ENCODE assay signal across 8 mouse cellular contexts in the genomic region with DNA sequence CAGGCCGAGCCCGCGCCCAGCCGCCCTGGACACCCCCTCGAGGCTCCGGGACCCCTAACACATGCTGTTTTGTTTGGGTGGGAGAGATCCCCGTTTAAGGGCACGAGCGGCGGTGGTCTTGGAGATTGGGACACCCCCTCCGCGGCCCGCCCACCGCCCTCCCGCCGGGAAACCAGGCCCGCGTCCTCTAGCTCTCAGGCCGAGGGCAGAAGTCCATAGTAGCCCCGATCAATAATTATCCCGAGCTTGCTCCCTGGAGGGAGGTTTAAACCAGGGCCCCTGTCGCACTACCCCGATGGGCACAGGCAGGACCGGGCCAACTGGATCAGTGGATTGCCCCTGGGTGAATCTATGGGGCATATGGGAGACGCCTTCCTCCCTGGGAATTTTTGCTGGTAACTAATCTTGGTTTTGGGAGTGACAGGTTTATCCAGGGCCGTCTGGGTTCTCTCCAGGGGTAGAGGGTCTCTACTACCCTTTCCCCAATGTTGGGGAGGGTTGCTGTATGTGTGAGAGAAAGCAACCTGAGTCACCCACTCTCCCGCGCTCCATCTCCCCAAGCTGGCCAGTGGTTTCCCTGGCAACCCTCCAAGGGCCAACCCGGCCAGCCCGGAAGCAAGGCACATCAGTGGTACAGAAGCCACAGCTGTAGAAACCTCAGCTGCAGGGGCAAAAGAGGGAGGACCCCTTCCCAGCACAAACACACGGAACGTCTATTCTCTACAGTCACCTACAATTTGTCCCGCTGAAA. TPM values are rescaled to one million over a fixed set of nuclear protein-coding genes. Genes with fewer than 3 reads are reported as not detected.
A peak's percentile ranks its signal among the peaks of the same experiment; 100 is the strongest.
DNase-seq lines count a peak whose midpoint lies in the region; ATAC-seq and TF ChIP-seq lines count a peak whose summit lies in the region.

No protein-coding gene starts in this region.

- peak overlapping the region; percentile 99 for H3K4me3 ChIP-seq in megakaryocyte, embryonic 14.5 days (replicated peaks)
- H3K4me3 ChIP-seq in liver, adult 2 months (ENCODE audit: insufficient read depth, low read depth, low read length), result peak overlapping the region; percentile 99

- H3K27ac ChIP-seq in liver, adult 2 months (replicated peaks; ENCODE audit: insufficient read depth, low read depth, low read length), result peak overlapping the region; percentile 99

- no peak for TF ChIP-seq POLR2A in liver, adult 2 months (IDR thresholded peaks at IDR 0.05; ENCODE audit: extremely low read depth, insufficient read depth, low read length)

- H3K79me2 ChIP-seq in liver, adult 2 months (ENCODE audit: control insufficient read depth, insufficient read depth, low read length), result peaks cover 18% of the 10 kb centered on the region

- no peak for ATAC-seq in megakaryocyte, adult 5-6 weeks (ENCODE audit: poor library complexity, severe bottlenecking)

- peaks cover 67% of the 10 kb centered on the region for H3K4me1 ChIP-seq in megakaryocyte, embryonic 14.5 days
- H3K4me1 ChIP-seq in liver, adult 2 months (ENCODE audit: control insufficient read depth, insufficient read depth, low read length), result peaks cover 21% of the 10 kb centered on the region

- peaks cover 2% of the 10 kb centered on the region for H3K36me3 ChIP-seq in megakaryocyte, embryonic 14.5 days (replicated peaks; ENCODE audit: low read length)
- no peaks in the 10 kb centered on the region for H3K36me3 ChIP-seq in liver, adult 2 months (ENCODE audit: control insufficient read depth, insufficient read depth, low read length)

- 2% methylated on average over 33 of the region's 33 CpGs for WGBS in liver, adult 2 months

- peak; percentile 65 to 69 for DNase-seq in cerebellum, postnatal 14 days
- DNase-seq in gastrocnemius, adult 8-10 months (ENCODE audit: low spot score in 2 of 2), result peak; percentile 53 to 57
- DNase-seq in induced T-regulatory cell, adult 2 months (ENCODE audit: low read depth), result peak; percentile 71
- DNase-seq in liver, adult 2 months (ENCODE audit: extremely low read depth, low read depth, low spot score), result peak; percentile 76
- peak; percentile 52 to 72 for DNase-seq in natural killer cell, adult 2 months (ENCODE audit: low spot score in 2 of 2)
- peak; percentile 38 for DNase-seq in thymus, postnatal 0 days (ENCODE audit: low spot score)

- peaks cover 39% of the 10 kb centered on the region for H3K27me3 ChIP-seq in megakaryocyte, embryonic 14.5 days (replicated peaks)
- H3K27me3 ChIP-seq in liver, adult 2 months (ENCODE audit: control insufficient read depth, insufficient read depth, low read length), result no peaks in the 10 kb centered on the region

- TF ChIP-seq CTCF in liver, adult 2 months (IDR thresholded peaks at IDR 0.05; ENCODE audit: low read depth, low read length), result no peak

- H3K9ac ChIP-seq in liver, adult 2 months (ENCODE audit: low read depth, low read length), result peak overlapping the region; percentile 100

- no peaks in the 10 kb centered on the region for H3K9me3 ChIP-seq in megakaryocyte, embryonic 14.5 days

RNA-seq across cellular contexts. Expression of a gene that starts 0.4 kb away (rescaled TPM):
- polyA plus RNA-seq in megakaryocyte, embryonic 14.5 days (2012; ENCODE audit: insufficient read depth, low replicate concordance), result 5.7 and 12.8 TPM in 2 replicates
- 40.9 and 47.6 TPM in 2 replicates for total RNA-seq in megakaryocyte, adult 5-6 weeks (2015)
- 50.6 and 53.2 TPM in 2 replicates for total RNA-seq in megakaryocyte, adult 5-6 weeks (2017)
- 100 to 1,000 TPM; 136 to 186 (median 155) TPM for total RNA-seq in gastrocnemius, adult 8-10 months (2022)
- total RNA-seq in liver, adult 2 months (2014; rRNA removed), result 31.8 and 33.0 TPM in 2 replicates
- polyA plus RNA-seq in liver, adult 2 months (2012; rRNA removed), result 32.0 and 35.2 TPM in 2 replicates
- 99.6 and 105 TPM in 2 replicates for polyA plus RNA-seq in thymus, postnatal 0 days (2015; fragmentation: Nextera tagmentation; extraction: Ambion mirVana)

RNA-seq across cellular contexts. Expression of a gene that starts 8.2 kb away (rescaled TPM):
- 2.3 and 3.9 TPM in 2 replicates for polyA plus RNA-seq in megakaryocyte, embryonic 14.5 days (2012; ENCODE audit: insufficient read depth, low replicate concordance)
- 20.0 and 22.5 TPM in 2 replicates for total RNA-seq in megakaryocyte, adult 5-6 weeks (2015)
- total RNA-seq in megakaryocyte, adult 5-6 weeks (2017), result 22.5 and 23.7 TPM in 2 replicates
- 10 to 100 TPM; 10.9 to 16.8 (median 11.0) TPM for total RNA-seq in gastrocnemius, adult 8-10 months (2022)
- total RNA-seq in liver, adult 2 months (2014; rRNA removed), result 6.9 and 7.8 TPM in 2 replicates
- 15.0 and 18.0 TPM in 2 replicates for polyA plus RNA-seq in liver, adult 2 months (2012; rRNA removed)
- polyA plus RNA-seq in thymus, postnatal 0 days (2015; fragmentation: Nextera tagmentation; extraction: Ambion mirVana), result 61.2 and 62.7 TPM in 2 replicates
